Mouse (Mus musculus) right cerebral cortex, postnatal 14 days (tissue): Measurements from ENCODE around the gene Galnt3.

ENCODE experiments used
- DNase-seq: peaks from one replicate; pipeline ENCODE4 v3.0.0; 2022

Galnt3 gene

DNA sequence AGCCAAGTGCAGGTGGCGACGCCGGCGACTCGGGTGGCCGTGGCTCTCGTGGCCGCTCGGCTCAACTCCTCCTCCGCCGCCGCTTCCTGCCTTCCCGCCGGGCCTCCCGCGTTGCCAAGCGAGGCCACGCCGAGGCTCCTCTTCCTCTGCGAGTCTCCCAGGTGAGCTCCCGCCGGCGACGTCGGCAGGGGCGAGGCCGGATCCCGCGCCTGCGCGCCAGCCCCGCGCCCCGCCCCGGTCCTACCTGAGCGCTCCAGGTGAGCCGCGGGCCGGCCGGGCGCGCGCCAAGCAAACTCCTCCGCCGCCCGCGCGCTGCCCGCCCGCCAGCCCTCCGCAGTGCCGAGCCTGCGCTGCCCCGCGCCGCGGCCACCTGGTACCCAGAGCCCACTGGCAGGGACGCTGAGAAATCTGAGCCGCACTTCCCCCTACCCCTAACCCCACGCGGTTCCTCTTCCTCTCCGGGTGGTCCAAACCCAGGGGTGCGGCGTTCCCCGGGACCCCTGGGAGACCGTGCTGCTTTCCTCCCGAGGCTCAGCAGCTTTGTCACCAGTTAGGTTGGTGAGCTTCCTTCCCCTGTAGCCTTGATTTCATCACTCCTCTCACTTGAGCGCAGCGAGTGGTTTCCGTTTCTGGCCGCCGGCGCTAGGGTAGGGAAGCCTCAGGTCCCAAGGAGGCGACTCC is at the start of gene Galnt3:
Gene Galnt3, minus strand, starts transcription at position 404 of the 681 bp plus-strand sequence.
- DNase-seq, result peak; percentile 29

DNA sequence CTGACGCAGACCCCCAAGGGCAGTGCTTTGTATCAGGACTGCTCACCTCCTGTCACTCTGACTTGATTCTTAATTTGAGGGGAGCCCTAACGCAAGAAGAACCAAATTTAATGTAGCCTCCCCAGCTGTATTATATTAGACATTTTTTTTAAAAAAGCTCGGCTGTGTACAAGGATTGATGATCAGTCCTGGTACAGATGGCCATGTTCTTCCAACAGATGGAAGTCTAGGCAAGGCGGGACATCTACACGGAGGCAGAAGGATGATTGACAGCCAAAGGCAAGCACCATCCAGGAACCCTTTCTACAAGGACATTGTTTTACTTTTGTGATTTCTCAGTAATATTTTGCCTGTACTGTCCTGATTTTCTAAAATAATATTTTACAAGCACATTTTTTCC is 48.3 kb upstream of the Galnt3 start:
- no peak for DNase-seq

DNA sequence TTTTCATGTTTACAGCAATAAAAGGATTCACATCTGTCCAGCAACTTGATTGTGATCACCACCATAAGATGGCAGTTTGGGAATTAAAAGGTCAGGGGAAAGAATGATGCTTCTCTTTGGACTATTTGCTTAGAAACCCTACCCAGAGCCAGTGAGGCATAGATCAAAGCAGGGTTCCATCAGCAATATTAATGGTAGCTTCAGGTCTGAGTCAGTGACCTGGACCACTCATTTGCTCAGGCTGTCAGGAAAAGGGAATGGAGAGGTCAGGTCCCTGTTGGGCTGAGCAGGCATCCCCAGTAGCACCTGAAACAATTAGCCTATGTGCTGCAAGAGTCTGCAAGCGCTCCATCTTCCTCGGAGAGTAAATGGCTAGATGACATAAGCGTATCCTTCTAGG is 46.8 kb upstream of the Galnt3 start:
- DNase-seq, result no peak

DNA sequence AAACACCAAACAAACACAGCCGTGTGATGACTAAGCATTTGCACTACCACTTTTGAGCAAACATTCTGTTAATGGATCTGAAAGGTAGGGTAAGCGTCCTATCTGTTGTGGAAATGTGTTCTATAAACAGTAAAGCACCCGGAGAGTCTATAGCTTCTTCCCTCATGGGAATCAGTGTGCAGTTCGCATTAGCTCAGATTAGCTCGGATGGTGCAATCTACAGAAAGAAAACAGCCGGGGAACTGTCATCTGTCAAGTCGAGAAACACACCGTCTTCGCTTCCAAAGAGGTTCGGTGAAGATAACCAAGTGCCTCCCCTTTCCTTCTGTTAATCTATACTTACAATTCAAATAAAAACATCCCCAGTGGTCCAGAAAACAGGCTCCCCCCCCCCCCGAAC is 45.9 kb upstream of the Galnt3 start:
- no peak for DNase-seq

DNA sequence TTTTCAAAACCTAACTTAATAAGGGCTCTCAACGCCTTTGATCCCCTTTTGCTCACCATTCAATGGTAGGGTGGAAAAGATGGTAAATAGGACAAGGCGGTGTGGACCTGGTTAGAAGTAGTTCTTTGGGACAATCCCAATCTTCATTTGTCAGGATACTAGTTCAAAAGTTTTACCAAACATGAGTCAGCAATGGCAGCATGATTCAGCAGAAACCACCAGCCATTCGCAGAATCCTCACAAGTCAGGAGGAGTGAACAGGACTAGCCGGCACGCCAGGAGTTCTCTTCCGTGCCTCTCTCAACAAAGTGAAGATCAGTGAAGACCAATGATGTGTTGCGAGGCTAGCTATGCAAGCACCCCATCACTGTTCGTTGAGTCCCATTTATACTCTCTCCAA is 40.2 kb upstream of the Galnt3 start:
- no peak for DNase-seq

DNA sequence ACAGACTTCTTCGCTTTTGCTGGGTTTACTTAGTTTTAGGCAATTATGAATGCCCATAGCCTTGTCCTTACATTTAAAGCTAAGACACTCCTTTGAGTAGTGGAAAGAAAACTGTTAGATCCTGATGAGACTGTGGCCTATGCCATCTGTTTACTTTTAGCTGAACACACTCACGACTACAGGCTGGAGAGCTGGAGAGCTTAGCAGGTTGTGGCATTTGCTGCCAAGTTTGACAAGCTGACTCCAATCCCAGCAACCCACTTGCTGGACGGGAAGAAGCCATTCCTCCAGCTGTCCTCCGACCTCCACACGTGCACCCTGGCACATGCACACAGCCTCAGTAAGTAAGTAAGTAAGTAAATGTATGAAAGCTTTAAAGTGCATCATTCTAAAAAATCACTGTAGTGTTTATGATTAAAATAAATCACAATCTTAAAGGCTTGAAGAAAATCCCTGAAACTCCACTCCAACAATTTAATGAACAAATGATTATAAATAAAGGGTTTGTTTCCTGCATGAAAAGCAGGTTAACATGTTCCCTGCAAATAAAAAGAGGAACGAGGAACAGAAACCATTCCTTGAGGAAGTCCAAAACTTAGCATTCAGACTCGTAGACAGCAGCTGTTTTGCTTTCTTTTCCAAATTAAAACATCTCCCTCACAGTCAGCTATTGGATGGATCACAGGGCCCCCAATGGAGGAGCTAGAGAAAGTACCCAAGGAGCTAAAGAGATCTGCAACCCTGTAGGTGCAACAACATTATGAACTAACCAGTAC is 33.5 kb upstream of the Galnt3 start:
- DNase-seq, result no peak

DNA sequence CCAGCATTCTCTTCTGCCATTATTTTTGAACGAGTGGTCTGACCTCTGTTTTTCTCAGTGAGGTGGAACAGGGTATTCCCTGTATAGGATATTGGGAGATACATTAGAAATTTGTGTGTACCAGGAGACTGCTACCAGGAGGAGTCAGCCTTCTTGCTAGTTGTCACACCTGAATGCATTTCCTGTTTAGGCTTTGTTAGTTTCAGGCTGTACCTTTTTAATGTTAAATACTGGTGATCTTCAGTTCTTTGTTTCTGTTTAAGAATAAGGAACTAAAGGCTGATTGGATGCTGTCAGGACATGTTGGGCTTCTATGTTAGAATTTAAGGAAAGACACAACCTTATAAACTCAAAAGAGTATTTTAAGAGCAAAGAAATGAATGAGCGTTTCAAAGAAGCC is 26.6 kb upstream of the Galnt3 start:
- no peak for DNase-seq

DNA sequence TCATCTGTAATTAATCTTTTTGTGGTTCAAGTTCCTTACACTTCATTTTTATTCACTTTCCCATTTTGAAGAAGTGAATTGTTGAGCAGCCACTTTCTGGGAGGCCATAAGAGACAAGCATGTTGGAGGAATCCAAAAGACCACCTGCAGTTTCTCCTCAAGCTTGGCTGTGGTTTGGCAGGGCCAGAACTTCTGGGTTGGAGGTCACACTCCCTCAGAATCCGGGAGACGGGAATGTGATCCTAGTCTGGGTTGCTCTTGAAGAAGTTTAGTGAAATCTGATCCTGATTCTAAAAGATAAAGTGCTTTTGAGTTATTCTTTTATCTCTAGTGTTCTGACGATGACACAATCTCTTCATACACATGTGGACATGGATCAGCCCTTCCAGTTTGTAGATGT is 25.7 kb upstream of the Galnt3 start:
- no peak for DNase-seq

DNA sequence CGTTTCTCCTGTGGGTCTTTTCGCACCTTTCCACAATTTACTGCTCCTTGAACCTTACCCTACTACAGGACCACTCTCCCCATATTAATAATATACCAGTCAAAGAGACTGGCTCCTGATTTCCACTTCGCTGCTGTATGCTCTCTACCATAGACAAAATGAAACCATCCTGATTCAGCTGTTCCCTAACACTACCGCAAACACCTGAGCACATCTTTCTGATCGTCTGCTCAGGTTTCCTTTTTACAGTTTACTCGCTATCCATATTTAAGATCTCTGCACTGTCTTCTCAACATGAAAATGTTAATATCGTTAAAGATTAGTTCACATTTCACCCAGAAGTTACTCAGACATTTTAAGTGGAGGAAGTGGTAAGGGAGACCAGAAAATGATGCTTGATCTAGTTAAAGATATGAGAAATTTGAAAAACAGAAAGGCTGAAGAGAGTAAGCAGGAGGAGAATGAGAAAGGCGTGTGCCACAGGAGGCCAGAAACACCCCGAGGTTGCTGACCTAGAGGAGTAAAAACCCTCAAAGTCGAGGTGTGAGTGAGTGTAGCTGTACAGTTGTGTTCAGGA is 23.9 kb upstream of the Galnt3 start:
- no peak for DNase-seq

DNA sequence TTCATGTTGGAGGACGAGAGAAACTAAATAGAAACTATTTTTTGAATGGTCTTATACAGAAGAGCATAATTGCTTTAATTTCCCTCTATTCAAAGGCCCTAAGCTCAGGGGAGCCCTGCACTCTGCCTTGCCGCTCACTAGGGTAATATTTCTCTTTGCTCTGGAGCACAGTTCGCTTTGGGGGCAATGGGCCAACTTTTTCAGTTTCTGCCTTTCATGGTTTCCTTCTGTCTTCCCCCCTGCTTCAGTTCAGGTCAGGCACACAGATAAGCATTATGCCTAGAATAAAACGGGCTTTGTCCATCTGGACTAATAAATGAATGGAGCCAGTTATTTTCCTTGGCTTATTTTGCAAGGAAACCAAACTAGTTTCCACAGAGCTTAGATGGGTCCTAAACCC is 21.7 kb upstream of the Galnt3 start:
- DNase-seq, result peak; percentile 12

DNA sequence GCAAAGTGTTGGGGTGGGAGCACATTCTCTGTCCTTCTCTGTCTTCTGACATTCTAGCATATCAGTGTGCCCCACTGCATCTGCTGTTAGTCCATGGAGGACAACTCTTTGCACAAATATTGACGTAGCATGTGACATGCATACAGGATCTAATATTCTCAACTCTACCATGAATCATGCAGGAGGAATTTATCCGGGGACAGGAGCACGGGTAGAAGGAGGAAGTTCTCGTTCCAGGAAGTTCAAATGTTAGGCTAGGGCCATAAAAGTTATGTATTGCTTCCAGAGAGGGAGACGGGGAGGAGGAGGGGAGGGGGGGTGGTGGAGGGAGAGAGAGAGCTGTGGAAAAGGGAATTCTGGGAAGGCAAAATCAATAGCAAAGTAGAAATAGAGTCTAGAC is 20.0 kb upstream of the Galnt3 start:
- DNase-seq, result no peak

DNA sequence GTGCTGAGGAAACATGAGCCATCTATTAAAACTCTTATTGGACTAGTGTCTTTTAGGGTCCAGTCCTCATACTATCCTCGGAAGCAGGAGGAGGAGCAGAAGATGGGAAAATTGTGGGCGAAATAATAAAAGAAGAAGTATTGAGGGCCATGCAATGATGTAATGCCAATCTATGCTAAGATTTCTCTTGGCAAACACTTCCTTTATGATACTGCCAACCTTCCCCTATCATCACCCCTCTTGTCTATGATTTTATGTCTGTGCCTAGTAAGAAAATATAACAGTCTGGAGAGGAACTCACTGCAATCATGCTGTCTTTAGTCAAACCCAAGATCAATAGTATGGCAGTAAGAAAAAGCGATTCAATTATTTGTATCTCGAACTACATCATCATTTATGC is 18.5 kb upstream of the Galnt3 start:
- DNase-seq, result no peak

DNA sequence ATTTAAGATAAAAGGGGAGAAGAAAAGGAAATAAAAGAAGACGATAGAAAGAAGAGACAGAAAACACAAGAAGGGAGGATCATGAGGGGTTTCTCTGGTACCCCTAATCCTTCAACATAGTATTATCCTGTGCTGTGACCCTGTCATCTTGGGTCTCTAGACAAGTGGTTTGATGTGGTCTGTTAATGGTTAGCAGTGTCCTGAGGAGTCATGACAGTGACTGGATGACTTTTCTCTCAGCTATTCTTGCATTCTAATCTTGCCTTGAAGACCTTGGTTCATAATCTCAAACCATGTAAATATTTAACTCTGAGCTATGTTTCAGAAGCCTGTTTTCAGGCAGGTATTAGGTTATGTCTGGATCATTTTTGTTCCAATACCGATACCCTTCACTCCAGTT is 17.9 kb upstream of the Galnt3 start:
- DNase-seq, result no peak

DNA sequence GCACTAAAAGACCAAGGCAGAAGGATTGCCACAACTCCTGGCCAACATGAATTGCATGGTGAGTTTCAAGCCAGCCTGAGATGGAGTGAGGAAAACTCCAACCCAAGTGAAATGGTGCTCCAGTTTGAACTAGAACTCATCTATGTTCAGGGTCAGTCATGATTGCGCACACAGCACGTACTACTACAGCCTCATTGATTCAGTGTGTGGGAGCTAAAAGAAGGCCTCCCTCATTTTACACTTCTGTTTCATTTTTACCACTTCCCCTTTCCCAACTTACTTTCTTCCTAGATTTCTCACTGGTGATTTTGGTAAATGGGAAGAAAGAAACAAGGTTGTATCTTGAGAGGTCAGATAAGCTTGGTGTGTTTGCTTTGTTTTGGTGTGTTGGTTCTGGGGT is 17.5 kb upstream of the Galnt3 start:
- no peak for DNase-seq

DNA sequence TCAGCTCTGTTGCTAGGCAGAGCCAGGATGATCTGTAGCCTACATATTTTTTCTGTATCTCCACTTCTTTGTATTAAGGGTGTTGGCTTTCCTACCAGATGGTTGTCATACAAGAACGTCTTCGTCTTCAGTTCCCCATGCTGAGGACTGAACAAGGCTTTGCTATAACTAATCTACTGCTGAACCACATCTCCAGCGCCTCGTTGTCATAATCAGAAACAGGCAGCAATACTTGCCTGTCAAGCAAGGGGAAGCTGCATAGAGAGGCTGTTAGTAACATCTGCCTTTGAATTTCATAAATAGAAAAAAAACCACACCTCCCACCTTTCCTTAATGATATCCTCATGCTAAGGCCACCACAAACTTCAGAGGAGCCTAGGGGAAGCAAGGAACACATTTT is 15.5 kb upstream of the Galnt3 start:
- DNase-seq, result no peak

DNA sequence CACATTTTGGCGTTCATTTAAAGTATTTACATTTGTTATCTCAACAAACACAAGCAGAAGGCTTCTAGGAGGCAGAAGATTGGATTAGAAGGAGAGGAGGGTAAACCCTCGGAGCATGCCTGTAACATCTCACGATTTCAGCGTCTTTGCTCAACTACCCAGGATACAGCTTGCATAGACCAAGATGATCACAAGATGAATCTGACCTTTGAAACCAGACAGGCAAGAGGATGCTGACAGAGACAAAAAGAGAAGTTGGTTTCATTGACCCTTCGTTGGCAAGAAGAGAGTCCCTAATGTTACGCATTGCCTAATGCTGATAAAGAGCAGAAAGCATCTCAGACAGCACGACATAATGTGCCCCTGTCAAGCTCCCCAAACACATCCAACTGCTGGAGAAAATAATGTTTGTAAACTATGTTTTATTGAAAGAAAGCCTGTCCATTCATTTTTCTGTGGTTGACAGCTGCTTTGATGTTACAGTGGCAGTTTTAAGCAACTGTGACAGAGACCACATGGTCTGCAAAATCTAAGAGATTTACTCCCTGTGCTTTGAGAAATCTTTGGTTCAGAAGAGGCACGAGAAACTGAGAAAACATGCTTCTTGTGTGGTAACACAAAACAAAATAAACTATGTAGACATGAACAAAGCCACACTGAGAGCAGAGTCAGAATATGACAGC is 7.2 kb upstream of the Galnt3 start:
- DNase-seq, result no peak

DNA sequence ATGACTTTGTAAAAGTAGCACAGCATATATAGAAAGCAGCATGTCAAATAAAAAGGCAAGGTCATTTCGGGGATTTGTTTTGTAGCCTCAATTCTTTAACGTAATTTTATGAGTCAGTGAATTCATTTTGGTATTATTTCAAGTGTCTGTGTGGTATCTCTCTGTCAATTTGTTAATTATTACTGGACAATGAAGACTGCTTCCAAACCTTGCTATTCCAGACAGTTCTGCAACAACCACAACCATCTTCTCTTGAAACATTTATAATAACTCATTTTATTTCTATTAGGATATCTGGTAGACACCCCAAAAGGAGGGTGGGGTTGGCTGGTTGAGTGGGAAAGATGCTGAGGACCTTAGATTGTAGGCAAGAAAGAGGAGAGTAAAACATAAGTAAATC is 4.1 kb upstream of the Galnt3 start:
- no peak for DNase-seq

DNA sequence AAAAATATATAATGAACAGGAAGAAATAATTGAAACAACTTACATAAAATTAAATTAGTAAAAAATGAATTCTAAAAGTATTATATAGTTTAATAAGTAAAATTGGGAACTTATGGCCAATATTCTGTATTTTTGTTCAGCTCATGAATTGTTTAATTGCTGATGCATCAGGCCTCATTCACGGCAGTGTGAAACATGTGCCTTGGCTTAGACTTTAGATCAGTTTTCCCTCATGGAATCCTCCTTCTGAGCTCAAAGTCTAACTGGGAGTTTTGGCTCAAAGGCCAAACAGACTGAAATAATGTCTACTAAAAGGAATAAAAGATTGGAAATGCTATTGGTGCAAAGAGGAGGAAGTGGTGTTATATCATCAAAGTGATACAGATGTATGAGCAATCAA is 2.7 kb upstream of the Galnt3 start:
- DNase-seq, result no peak

DNA sequence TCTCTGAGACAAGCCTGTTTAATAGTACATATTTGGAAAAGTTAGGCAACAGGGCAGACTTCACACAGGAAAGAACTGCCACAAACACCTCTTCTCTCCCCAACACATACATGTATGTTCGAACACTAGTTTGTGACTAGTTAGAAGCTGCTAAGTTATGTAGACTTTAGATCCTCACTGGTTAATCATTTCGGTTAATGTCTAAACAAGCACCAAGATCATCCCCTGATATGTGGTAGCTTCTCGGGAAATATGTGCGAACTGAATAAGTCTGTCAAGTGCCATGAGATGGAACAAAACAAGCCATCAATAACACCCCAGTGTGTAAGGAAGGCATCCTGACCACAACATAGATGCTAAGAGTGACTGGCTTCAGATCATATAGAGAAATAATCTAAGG is 2.1 kb upstream of the Galnt3 start:
- DNase-seq, result no peak

DNA sequence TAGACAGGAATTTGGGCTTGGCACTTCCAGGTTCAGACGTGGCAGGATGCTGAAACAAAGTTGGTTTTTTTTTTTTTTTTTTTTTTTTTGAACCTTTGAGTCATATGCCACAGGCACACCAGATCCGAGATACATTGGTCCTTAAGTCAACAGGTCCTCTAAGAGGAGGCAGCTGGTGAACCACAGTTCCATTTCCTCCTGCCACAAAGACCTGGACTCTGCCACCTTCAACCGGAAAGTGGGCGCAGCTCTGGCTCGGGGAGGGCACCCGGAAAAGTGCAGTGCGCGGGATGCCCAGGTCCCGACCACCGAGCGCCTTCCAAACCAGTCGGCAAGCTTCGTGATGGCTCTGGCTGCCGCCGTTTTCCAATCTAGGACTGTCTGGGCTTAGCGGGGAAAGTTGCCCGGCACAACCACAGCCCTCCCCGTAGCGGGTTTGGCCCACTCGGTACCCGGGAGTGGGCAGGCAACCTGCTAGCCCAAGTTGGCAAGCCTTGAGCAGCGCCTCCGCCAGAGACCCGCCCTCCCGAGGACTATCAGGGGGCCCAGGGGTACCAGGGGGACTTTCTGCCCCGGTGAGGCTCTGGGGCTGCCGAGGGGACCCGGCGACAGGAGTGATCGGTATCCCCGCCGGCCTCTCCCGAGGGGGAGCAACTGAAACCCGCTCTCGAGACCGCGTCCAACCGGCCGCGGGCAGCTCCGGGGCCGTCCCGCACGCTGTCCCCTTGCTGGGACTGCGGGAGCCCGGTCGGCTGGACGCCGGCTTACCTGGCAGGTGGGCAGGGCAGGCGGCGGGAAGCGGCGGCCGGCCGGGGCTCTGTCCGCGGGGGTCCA is 821 bp downstream of the Galnt3 start:
- peak; percentile 11 for DNase-seq

DNA sequence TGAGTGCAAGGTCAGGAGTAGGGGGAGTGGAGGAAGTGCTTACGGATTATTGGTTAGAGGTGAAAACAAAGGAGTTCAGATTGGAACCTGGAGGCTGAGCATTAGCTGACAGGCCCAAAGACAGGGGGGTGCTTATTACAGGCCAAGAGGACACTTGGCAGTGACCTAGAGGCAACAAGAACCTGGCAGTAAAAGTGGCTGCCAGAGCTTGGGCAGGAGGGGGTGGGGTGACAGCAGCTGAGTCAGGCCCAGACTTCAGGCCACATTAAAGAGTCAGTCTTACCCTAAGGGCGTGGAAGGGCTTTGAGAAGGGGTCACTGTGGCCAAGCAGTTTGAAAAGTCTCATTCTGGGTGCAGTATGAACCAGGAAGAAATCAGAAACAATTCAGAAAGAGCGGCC is 7.1 kb downstream of the Galnt3 start:
- DNase-seq, result no peak

DNA sequence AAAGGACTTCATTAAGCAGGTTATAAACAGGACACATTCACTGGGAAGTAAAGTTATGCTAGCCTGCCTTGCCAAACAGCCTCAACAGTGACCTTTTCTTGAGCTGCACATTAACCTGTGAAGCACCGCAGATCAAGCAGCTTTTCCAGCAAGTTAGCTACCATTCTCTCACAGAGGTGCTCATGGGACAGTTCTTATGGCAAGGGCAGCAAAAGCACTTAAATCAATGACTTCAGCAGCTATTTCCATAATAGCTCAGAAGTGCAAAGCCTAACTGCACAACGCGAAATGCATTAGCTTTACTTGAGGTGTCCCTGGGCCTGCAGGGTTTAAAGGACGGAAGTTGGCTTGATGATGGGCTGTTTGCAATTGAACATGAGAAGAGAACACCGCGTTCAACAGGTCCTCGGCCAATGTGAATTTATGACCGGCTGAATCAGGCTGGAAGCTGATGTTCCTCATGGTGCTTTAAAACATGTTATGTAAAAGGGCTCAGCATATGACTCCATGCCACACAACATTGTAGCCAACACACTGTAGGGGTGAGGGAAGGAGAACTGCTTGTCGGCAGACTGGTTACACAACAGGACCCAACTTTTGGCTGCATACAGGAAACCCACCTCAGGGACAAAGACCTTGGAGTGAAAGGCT is 16.8 kb downstream of the Galnt3 start:
- no peak for DNase-seq
